Mouse (Mus musculus) liver, postnatal 0 days (tissue): ENCODE data around the gene Tma16. TPM values are rescaled to one million over a fixed set of nuclear protein-coding genes. Genes with fewer than 3 reads are reported as not detected.

Experiments
- ATAC-seq: fragments of 200-750 bp; cut with Nextera tagmentation; 2 replicates; pipeline ENCODE4 v1.8.0; 2017; ENCODE audit warnings: mild to moderate bottlenecking, moderate library complexity
- DNase-seq: peaks from one replicate; pipeline ENCODE4 v3.0.0-alpha.2; 2016
- H3K27ac ChIP-seq: fragments of 300-500 bp; sonication (generic); 2 replicates; pipeline ENCODE4 v1.5.1; 2014; ENCODE audit warnings: antibody characterized with exemption, moderate library complexity, mild to moderate bottlenecking, low read depth
- H3K27me3 ChIP-seq: fragments of 300-500 bp; sonication (generic); 2 replicates; pipeline ENCODE4 v1.6.1; 2014; ENCODE audit warnings: low read length, control low read depth, mixed read lengths; ENCODE audit not compliant: insufficient read depth
- H3K36me3 ChIP-seq: fragments of 300-500 bp; sonication (generic); replicated peaks from 2 replicates; pipeline ENCODE4 v1.6.1; 2014; ENCODE audit warnings: mild to moderate bottlenecking, control low read depth, low read length, moderate library complexity, mixed read lengths; ENCODE audit not compliant: insufficient read depth
- H3K4me1 ChIP-seq: fragments of 300-500 bp; sonication (generic); 2 replicates; pipeline ENCODE4 v1.6.1; 2014; ENCODE audit warnings: antibody characterized with exemption, mild to moderate bottlenecking, control low read depth; ENCODE audit not compliant: insufficient read depth
- H3K4me2 ChIP-seq: fragments of 300-500 bp; sonication (generic); 2 replicates; pipeline ENCODE4 v1.6.1; 2014; ENCODE audit warnings: low read depth, mild to moderate bottlenecking, low read length, moderate library complexity, mixed read lengths
- H3K4me3 ChIP-seq: fragments of 300-500 bp; sonication (generic); 2 replicates; pipeline ENCODE4 v1.5.1; 2014; ENCODE audit warnings: low read depth, low read length
- H3K9ac ChIP-seq: fragments of 300-500 bp; sonication (generic); replicated peaks from 2 replicates; pipeline ENCODE4 v1.6.1; 2014; ENCODE audit warnings: mild to moderate bottlenecking, moderate library complexity
- H3K9me3 ChIP-seq: fragments of 300-500 bp; sonication (generic); 2 replicates; pipeline ENCODE4 v1.6.1; 2016; ENCODE audit warnings: mild to moderate bottlenecking, control low read depth, low read length, mixed read lengths
- CTCF ChIP-seq: sonication (generic); IDR thresholded peaks from 2 replicates; pipeline ENCODE4 v1.5.1; 2016; ENCODE audit warnings: antibody characterized with exemption, low read depth
- EP300 ChIP-seq: IDR thresholded peaks from 2 replicates; pipeline ENCODE4 v1.6.1; 2016; ENCODE audit warnings: antibody characterized with exemption, low read depth, mild to moderate bottlenecking
- WGBS: fragments of 180-500 bp; shearing (Covaris S2); extraction: QIAGEN DNeasy Blood & Tissue Kit; methylation state at CpG from one replicate; pipeline ENCODE4 v1.1.7; 2014; ENCODE audit not compliant: insufficient replicate concordance; 5-methylcytosine and 5-hydroxymethylcytosine counted together
- polyA plus RNA-seq: library from polyadenylated mRNA; unstranded; fragments of >200 nt; fragmentation: Nextera tagmentation; extraction: Ambion mirVana; gene quantifications from 2 replicates; pipeline ENCODE4 v1.2.1, GENCODE M21; 2015

Gene Tma16
- 5.1 and 5.7 TPM in 2 replicates for polyA plus RNA-seq

DNA sequence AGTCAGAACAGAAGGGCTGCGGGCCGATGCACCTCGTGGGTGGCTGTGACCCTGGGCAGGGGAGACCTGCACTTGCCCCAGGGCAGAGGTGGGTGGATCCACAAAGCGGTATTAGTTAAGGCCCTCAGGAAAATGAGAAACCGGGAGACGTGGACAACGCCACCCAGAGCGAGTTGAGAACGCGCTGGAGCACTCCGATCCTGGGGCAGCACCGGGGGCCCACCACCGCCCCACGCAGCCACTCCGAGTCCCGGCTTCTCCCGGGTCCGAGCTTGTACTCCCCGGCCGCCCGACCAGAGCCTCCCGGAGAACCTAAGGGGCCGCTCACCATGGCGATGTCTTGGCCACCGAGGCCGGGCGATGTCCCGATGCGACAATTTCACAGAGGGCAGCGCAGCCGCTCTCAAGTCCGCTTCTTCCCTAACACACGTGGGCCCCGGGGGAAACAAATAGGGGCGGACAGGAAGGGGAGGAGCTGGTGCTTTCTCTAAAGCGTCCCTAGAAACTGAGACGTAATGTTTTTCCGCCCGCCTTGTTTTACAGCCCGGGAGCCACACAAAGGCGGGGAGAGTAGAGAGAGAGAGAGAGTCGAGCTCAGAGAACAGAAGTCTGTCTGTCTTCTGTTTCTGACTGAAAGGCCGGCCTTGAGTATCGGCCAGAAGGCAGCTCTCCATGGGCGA, at the start of gene Tma16:
TSS of gene Tma16 (minus strand) at position 447 of the 680 bp plus-strand sequence.
- DNase-seq (peak; percentile 83), ATAC-seq (peak; percentile 96)
- Histone ChIP-seq H3K9me3 (no peaks in the 10 kb centered on the region), H3K36me3 (peaks cover 8% of the 10 kb centered on the region; the same call in 1 of the 2 replicates), H3K4me3 (peak within 1 kb of the TSS; percentile 94), H3K9ac (peak within 1 kb of the TSS; percentile 79), H3K27ac (peak within 1 kb of the TSS; percentile 69), H3K4me1 (0 out of 2 replicates have a peak, but pooled peaks cover 4% of the 10 kb centered on the region), H3K4me2 (peak within 1 kb of the TSS; percentile 90), H3K27me3 (no peaks in the 10 kb centered on the region)
- WGBS = 2% methylated on average over 45 of the region's 45 CpGs
- peak; percentile 45; the same call in 1 of the 2 replicates for TF ChIP-seq EP300
- TF ChIP-seq CTCF = no peak

DNA sequence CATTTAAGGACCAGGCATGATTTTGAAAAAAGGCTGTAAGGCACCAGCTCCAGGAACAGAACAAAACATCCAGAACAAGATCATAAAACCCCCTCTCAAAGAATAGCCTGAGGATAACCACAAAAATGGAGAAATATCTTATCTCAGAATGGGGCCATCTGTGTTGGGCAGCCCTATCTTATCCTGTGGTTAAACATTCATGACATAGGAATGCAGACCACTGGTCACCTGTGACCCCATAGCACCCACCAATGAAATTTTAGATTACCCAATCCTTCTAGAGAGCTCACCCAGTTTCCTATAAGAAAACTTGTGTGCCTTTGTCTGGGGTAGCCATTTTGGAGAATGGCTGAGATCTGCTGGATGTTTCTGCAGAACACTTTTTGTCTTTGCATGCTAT, 34.2 kb upstream of the Tma16 start:
- no peaks in the 10 kb centered on the region for H3K27me3 ChIP-seq
- DNase-seq = no peak
- no peak overlapping the region for H3K4me2 ChIP-seq
- no peaks in the 10 kb centered on the region for H3K36me3 ChIP-seq
- no peaks in the 10 kb centered on the region for H3K9me3 ChIP-seq
- ATAC-seq = no peak
- no peak overlapping the region for H3K27ac ChIP-seq
- H3K9ac ChIP-seq = no peak overlapping the region
- no peaks in the 10 kb centered on the region for H3K4me1 ChIP-seq
- TF ChIP-seq EP300 (no peak), CTCF (no peak)
- no peak overlapping the region for H3K4me3 ChIP-seq

DNA sequence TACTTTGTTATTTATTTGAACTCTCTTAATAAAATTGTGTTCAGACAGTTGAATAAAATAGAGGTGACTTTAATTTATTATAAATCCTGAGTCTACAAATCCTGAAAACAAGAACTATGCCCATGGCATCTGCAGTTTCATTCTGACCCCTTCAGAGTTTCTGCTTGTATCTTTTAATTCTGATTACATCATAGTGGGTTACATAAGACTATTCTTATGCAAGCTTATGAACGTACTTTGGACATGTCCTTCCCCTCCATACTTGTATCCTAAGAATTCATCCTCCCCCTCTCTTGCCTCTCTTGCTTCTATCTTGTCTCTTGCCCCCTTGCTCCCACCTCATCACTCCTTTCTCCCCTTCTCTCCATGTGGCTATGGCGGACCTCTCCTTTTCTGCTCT, 32.8 kb upstream of the Tma16 start:
- ATAC-seq = no peak
- WGBS = 54% methylated on average over 2 of the region's 2 CpGs
- Histone ChIP-seq H3K36me3 (no peaks in the 10 kb centered on the region), H3K4me1 (no peaks in the 10 kb centered on the region), H3K27me3 (no peaks in the 10 kb centered on the region), H3K4me2 (no peak overlapping the region), H3K27ac (no peak overlapping the region), H3K4me3 (no peak overlapping the region), H3K9ac (no peak overlapping the region), H3K9me3 (no peaks in the 10 kb centered on the region)
- TF ChIP-seq EP300 = no peak
- TF ChIP-seq CTCF = no peak
- no peak for DNase-seq

DNA sequence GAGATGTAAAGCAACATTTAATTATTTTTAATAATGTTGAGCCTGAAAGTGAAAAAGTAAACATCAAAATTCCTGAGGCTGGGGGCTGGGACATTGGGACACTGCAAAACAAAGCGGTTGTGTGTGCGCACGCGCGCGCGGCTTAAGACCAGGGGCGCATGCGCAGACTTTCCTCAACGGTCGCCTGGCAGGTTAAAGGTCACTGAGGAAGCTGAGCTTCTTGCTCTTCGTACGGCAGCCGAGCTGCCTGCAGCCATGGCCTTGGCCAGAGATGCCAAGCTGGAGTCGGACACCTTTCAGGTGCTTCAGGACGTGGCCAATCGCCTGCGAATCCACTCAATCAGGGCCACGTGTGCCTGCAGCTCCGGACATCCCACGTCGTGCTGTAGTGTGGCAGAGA, 25.2 kb upstream of the Tma16 start, which contains the start of gene Tktl2:
TSS of gene Tktl2 (plus strand) at position 220 of the 400 bp plus-strand sequence.
- H3K4me3 ChIP-seq = no peak within 1 kb of the TSS
- 93% methylated on average over 22 of the region's 22 CpGs for WGBS
- H3K4me1 ChIP-seq = no peaks in the 10 kb centered on the region
- H3K27me3 ChIP-seq = no peaks in the 10 kb centered on the region
- DNase-seq (no peak), ATAC-seq (no peak)
- no peaks in the 10 kb centered on the region for H3K9me3 ChIP-seq
- no peak within 1 kb of the TSS for H3K4me2 ChIP-seq
- no peaks in the 10 kb centered on the region for H3K36me3 ChIP-seq
- H3K27ac ChIP-seq = no peak within 1 kb of the TSS
- TF ChIP-seq CTCF (no peak), EP300 (no peak)
- no peak within 1 kb of the TSS for H3K9ac ChIP-seq

DNA sequence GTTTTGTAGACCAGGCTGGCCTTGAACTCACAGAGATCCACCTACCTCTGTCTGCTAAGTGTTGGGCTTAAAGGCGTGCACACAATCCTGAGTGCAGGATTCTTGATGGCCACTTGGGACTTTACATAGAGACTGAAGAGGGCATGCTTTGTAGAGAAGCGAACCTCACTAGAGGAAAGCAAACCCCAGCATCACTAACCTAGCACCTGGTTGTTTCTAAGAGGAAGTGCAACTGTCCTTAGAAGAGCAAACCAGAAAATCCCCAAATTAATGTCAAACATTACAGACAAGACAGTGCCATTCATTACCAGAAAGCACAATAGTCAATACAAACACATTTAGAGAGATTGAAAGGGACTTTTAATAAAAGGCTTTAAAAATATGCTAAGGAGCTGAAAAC, 17.1 kb upstream of the Tma16 start:
- Histone ChIP-seq H3K27ac (no peak overlapping the region), H3K27me3 (no peaks in the 10 kb centered on the region), H3K9ac (no peak overlapping the region), H3K9me3 (no peaks in the 10 kb centered on the region), H3K4me2 (no peak overlapping the region), H3K4me1 (no peaks in the 10 kb centered on the region), H3K4me3 (no peak overlapping the region), H3K36me3 (no peaks in the 10 kb centered on the region)
- TF ChIP-seq EP300 (no peak), CTCF (no peak)
- WGBS = 60% methylated on average over 2 of the region's 2 CpGs
- ATAC-seq (no peak), DNase-seq (no peak)

DNA sequence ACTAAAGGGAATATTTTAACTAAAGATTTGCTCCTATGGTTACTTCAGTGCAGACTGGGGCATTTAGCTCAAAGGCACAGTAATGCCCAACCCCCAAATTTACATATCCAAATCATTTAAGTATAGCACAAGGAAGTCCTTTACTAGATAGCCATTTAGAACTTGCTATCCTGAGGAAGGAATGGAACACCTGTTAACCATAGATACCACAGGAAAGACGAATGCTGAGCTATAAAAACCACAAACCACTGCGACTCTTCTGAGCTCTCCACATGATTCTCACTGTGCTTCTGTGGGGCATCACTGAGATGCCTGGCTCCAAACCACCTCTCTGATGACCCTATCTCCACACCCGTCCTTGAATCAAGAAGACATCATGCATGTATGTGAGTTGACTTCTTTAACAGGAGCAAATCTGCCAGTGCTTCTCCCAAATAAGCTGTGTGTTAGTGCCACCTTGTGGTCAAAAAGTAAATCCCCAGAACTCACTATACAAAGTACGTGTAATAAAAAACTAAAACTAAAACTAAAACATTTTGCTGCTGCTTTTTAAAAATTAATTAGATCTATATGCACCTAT, 10.8 kb upstream of the Tma16 start:
- Histone ChIP-seq H3K4me1 (no peaks in the 10 kb centered on the region), H3K9me3 (no peaks in the 10 kb centered on the region), H3K9ac (no peak overlapping the region), H3K4me2 (no peak overlapping the region), H3K36me3 (no peaks in the 10 kb centered on the region), H3K27ac (no peak overlapping the region), H3K4me3 (no peak overlapping the region), H3K27me3 (no peaks in the 10 kb centered on the region)
- 15% methylated on average over 4 of the region's 4 CpGs for WGBS
- TF ChIP-seq CTCF (peak; percentile 73), EP300 (no peak)
- no peak for DNase-seq
- ATAC-seq = no peak
